Mouse (Mus musculus) forelimb bud, embryonic 11.5 days (tissue): Measurements from ENCODE around the gene Rnf135.
"Not testable (repeated sequence)": the region's sequence is repeated elsewhere in the genome, so short reads cannot be mapped to it uniquely, and the experiment has no call there.

Experiments
- DNase-seq: peaks from one replicate; pipeline ENCODE4 v3.0.0-alpha.2; 2012; ENCODE audit warnings: low read depth, low spot score

Rnf135 gene

GRCm38 (mm10) chr11:80163362-80164116 is 20.1 kb upstream of the Rnf135 start:
- DNase-seq: no peak

- DNase-seq: no peak
Observed at GRCm38 (mm10) chr11:80164224-80164623, 19.4 kb upstream of the Rnf135 start.

GRCm38 (mm10) chr11:80168121-80168520 is 15.5 kb upstream of the Rnf135 start:
- no peak for DNase-seq

GRCm38 (mm10) chr11:80168611-80169249 is 14.9 kb upstream of the Rnf135 start:
- DNase-seq: no peak

- no peak for DNase-seq
Observed at GRCm38 (mm10) chr11:80169629-80170028, 14.0 kb upstream of the Rnf135 start.

GRCm38 (mm10) chr11:80170351-80170750 is 13.3 kb upstream of the Rnf135 start:
- DNase-seq: no peak

- DNase-seq: no peak
Observed at GRCm38 (mm10) chr11:80171884-80172283, 11.8 kb upstream of the Rnf135 start.

GRCm38 (mm10) chr11:80173963-80174670 is 9.5 kb upstream of the Rnf135 start:
- no peak for DNase-seq

GRCm38 (mm10) chr11:80176911-80177895 is 6.4 kb upstream of the Rnf135 start:
- no peak for DNase-seq

GRCm38 (mm10) chr11:80178316-80178715 is 5.3 kb upstream of the Rnf135 start:
- DNase-seq: no peak

- DNase-seq: no peak
Observed at GRCm38 (mm10) chr11:80181021-80181749, 2.5 kb upstream of the Rnf135 start.

GRCm38 (mm10) chr11:80183054-80183704 is 472 bp upstream of the Rnf135 start:
- DNase-seq: not testable (repeated sequence)

- no peak for DNase-seq
Observed at GRCm38 (mm10) chr11:80184531-80185071, 950 bp downstream of the Rnf135 start.

- DNase-seq: not testable (repeated sequence)
Observed at GRCm38 (mm10) chr11:80185441-80185976, 1.9 kb downstream of the Rnf135 start.

- DNase-seq: no peak
Observed at GRCm38 (mm10) chr11:80190280-80190679, 6.6 kb downstream of the Rnf135 start.

- no peak for DNase-seq
Observed at GRCm38 (mm10) chr11:80193827-80194226, 10.2 kb downstream of the Rnf135 start.

- no peak for DNase-seq
Observed at GRCm38 (mm10) chr11:80196351-80196750, 12.7 kb downstream of the Rnf135 start.

GRCm38 (mm10) chr11:80199316-80199715 is 15.7 kb downstream of the Rnf135 start:
- DNase-seq: no peak

GRCm38 (mm10) chr11:80199773-80200172 is 16.1 kb downstream of the Rnf135 start:
- DNase-seq: no peak

GRCm38 (mm10) chr11:80200326-80200725 is 16.7 kb downstream of the Rnf135 start:
- no peak for DNase-seq
